Mouse (Mus musculus) heart, embryonic 11.5 days (tissue): Measurements from ENCODE around the gene 4933424G06Rik. TPM values are rescaled to one million over a fixed set of nuclear protein-coding genes. Genes with fewer than 3 reads are reported as not detected.

Source experiments
- ATAC-seq: fragments of 200-750 bp; cut with Nextera tagmentation; replicated peaks from 2 replicates; pipeline ENCODE4 v1.8.0; 2017; ENCODE audit warnings: moderate library complexity; ENCODE audit not compliant: insufficient number of reproducible peaks, low FRiP score, low TSS enrichment
- H3K27ac ChIP-seq: fragments of 300-500 bp; sonication (generic); 2 replicates; pipeline ENCODE4 v1.5.1; 2014; ENCODE audit warnings: mild to moderate bottlenecking, low read depth, low read length
- H3K27me3 ChIP-seq: fragments of 300-500 bp; sonication (generic); 2 replicates; pipeline ENCODE4 v1.6.1; 2014; ENCODE audit warnings: mild to moderate bottlenecking, low read length, mixed read lengths; ENCODE audit not compliant: control insufficient read depth, insufficient read depth
- H3K36me3 ChIP-seq: fragments of 300-500 bp; sonication (generic); 2 replicates; pipeline ENCODE4 v1.6.1; 2014; ENCODE audit warnings: mild to moderate bottlenecking, low read length, moderate library complexity, mixed read lengths; ENCODE audit not compliant: control insufficient read depth, insufficient read depth
- H3K4me1 ChIP-seq: fragments of 300-500 bp; sonication (generic); 2 replicates; pipeline ENCODE4 v1.6.1; 2014; ENCODE audit warnings: low read length; ENCODE audit not compliant: control insufficient read depth, insufficient read depth
- H3K4me2 ChIP-seq: fragments of 300-500 bp; sonication (generic); 2 replicates; pipeline ENCODE4 v1.6.1; 2014; ENCODE audit warnings: mild to moderate bottlenecking, moderate library complexity
- H3K4me3 ChIP-seq: fragments of 300-500 bp; sonication (generic); 2 replicates; pipeline ENCODE4 v1.5.1; 2014; ENCODE audit warnings: low read depth, low read length
- H3K9ac ChIP-seq: fragments of 300-500 bp; sonication (generic); 2 replicates; pipeline ENCODE4 v1.6.1; 2014; ENCODE audit warnings: mild to moderate bottlenecking, low read depth, low read length, moderate library complexity
- H3K9me3 ChIP-seq: fragments of 300-500 bp; sonication (generic); replicated peaks from 2 replicates; pipeline ENCODE4 v1.6.1; 2016; ENCODE audit warnings: low read length; ENCODE audit not compliant: control insufficient read depth
- WGBS: fragments of 180-500 bp; shearing (Covaris S2); extraction: QIAGEN DNeasy Blood & Tissue Kit; methylation state at CpG from one replicate; pipeline ENCODE4 v1.1.7; 2014; ENCODE audit not compliant: insufficient replicate concordance; 5-methylcytosine and 5-hydroxymethylcytosine counted together
- polyA plus RNA-seq: library from polyadenylated mRNA; unstranded; fragments of >200 nt; fragmentation: Nextera tagmentation; extraction: Ambion mirVana; gene quantifications from 2 replicates; pipeline ENCODE4 v1.2.1, GENCODE M21; 2014

Gene 4933424G06Rik
- polyA plus RNA-seq, 1 experiment from 2014 or later: not detected

DNA sequence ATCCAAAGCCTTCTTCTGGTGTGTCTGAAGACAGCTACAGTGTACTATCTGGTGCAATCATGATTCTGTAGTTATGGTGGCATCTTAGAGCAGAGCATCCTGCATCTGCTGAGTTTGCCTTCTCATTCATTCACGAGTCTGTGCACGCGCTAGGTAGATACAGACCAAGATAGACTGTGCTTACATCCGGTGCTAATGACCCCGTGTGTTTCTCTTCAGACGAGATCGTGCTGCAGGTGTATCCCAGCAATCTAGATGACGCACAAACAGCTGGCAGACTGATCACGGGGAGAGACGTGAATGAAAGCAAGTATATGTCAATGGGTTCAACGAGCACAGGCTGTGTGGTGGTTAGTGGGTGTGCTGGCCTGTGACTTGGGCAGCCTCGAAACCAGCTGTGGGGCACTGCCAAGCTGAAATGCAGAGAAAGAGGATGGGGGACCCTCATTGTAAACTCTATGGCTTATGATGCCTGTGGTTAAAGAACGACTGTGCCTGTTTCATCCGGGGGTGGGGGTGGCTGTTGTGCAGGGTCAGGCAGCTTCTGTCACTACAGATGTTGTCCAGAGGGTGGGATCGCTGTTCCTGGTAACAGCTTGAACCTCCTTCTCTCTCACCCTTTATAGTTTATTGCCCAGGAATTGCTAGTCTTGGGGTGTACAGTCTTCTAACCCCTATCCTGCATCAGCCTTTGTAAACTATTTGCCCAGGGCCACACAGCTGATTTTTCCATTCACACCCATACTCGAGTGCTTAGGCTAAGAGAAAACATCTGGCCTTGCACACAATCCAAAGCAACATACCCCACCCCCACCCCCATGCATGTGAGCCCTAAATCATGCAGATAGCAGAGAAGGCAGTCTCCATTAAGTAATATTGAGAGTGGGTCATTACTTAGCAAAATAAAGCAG lies 13.5 kb downstream of the 4933424G06Rik start:
- H3K36me3 ChIP-seq: no peaks in the 10 kb centered on the region
- no peak overlapping the region for H3K9ac ChIP-seq
- no peaks in the 10 kb centered on the region for H3K27me3 ChIP-seq
- WGBS: 67% methylated on average over 16 of the region's 16 CpGs
- no peak overlapping the region for H3K4me3 ChIP-seq
- H3K9me3 ChIP-seq: no peaks in the 10 kb centered on the region
- no peak overlapping the region for H3K4me2 ChIP-seq
- no peaks in the 10 kb centered on the region for H3K4me1 ChIP-seq
- ATAC-seq: no peak
- no peak overlapping the region for H3K27ac ChIP-seq

DNA sequence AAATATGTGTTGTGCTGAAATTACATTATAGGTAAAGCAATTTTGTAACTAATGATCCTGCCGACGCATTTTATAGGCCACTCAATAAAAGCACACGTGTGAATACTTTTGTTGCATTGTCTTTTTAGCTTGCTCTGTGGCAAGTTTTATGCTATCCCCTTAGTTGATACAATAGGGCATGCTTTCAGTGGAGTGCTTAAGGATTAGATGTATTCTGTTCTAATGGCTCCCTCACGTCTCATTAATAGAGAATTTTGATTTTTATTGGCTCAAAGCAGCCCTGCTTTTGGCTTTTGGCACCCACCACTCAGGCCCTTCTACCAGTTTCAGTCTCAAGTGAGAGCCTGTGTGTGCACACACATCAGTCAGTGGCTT lies 14.1 kb downstream of the 4933424G06Rik start:
- H3K4me3 ChIP-seq: no peak overlapping the region
- ATAC-seq: no peak
- no peaks in the 10 kb centered on the region for H3K36me3 ChIP-seq
- WGBS: 85% methylated on average over 4 of the region's 4 CpGs
- no peaks in the 10 kb centered on the region for H3K4me1 ChIP-seq
- H3K27me3 ChIP-seq: no peaks in the 10 kb centered on the region
- H3K9me3 ChIP-seq: no peaks in the 10 kb centered on the region
- H3K27ac ChIP-seq: no peak overlapping the region
- H3K4me2 ChIP-seq: no peak overlapping the region
- H3K9ac ChIP-seq: no peak overlapping the region

DNA sequence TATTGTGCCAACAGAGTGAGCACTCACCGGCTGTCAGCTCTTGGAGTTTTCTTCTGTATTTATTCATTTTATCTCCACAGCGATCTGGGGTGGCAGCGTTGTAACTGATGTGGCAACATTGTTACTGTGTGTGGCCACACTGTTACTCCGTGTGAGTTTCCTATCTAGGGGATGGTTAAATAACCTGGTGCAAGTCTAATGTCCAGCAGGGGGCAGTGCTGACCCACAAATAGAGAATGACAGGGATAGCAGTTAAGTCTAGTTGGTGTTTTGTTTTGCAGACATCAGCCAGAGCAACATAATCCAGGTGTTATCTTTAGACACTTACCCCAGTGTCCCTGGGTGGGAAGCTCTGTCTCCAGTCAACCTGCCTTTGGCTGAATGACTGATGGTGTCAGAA lies 27.4 kb downstream of the 4933424G06Rik start:
- 7% methylated on average over 4 of the region's 4 CpGs for WGBS
- H3K4me2 ChIP-seq: no peak overlapping the region
- ATAC-seq: no peak

DNA sequence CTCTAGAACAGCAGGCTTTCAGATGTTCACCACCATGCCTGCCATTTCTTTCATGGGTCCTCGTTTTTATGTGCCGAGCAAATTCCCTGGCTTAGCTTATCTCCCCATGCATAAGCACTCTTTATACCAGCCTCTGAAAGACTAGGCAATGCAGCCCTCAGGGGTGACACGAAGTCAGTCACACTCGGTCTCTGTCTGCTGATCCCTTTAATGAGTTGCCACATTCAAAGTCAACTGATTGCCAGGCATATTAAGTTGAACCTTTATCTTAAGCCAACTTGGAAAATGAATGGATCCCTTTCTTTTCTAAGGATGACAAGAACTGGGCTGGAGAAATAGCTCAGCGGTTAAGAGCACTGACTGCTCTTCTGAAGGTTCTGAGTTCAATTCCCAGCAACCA lies 29.3 kb downstream of the 4933424G06Rik start:
- H3K36me3 ChIP-seq: no peaks in the 10 kb centered on the region
- H3K4me3 ChIP-seq: no peak overlapping the region
- 65% methylated on average over 5 of the region's 5 CpGs for WGBS
- no peak overlapping the region for H3K4me2 ChIP-seq
- no peak for ATAC-seq
- no peaks in the 10 kb centered on the region for H3K4me1 ChIP-seq
- H3K9ac ChIP-seq: no peak overlapping the region
- no peak overlapping the region for H3K27ac ChIP-seq
- peaks cover 4% of the 10 kb centered on the region; the same call in 1 of the 2 replicates for H3K27me3 ChIP-seq
- H3K9me3 ChIP-seq: no peaks in the 10 kb centered on the region

More for the DNA sequence above, 27.4 kb downstream of the 4933424G06Rik start:
- no peaks in the 10 kb centered on the region for H3K36me3 ChIP-seq
- H3K9ac ChIP-seq: no peak overlapping the region
- H3K9me3 ChIP-seq: no peaks in the 10 kb centered on the region
- H3K4me1 ChIP-seq: no peaks in the 10 kb centered on the region
- H3K27me3 ChIP-seq: no peaks in the 10 kb centered on the region
- H3K27ac ChIP-seq: no peak overlapping the region
- H3K4me3 ChIP-seq: no peak overlapping the region

DNA sequence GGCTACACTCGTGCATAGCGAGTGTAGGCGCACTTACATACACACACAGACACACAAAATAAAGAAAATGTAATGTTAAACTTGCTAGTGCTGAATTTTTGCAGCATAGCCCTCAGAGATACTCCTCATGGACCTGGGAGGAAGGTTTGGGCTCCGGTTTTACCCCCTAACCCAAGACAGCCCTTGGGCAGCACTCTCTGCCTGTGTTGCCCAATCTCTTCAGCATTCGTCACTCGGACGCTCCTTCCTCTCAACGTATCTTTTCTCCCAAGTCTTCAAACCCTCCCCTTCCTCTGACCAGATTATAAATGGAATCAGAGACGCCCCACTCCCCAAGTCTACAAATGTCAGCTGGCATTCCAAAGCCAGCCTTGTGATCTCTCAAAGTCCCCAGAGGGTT lies 33.1 kb downstream of the 4933424G06Rik start:
- no peaks in the 10 kb centered on the region for H3K36me3 ChIP-seq
- ATAC-seq: no peak
- no peaks in the 10 kb centered on the region for H3K4me1 ChIP-seq
- H3K4me3 ChIP-seq: no peak overlapping the region
- no peaks in the 10 kb centered on the region for H3K9me3 ChIP-seq
- no peak overlapping the region for H3K27ac ChIP-seq
- H3K27me3 ChIP-seq: peaks cover 4% of the 10 kb centered on the region; the same call in 1 of the 2 replicates
- no peak overlapping the region for H3K9ac ChIP-seq
- WGBS: 64% methylated on average over 9 of the region's 9 CpGs
- H3K4me2 ChIP-seq: no peak overlapping the region

DNA sequence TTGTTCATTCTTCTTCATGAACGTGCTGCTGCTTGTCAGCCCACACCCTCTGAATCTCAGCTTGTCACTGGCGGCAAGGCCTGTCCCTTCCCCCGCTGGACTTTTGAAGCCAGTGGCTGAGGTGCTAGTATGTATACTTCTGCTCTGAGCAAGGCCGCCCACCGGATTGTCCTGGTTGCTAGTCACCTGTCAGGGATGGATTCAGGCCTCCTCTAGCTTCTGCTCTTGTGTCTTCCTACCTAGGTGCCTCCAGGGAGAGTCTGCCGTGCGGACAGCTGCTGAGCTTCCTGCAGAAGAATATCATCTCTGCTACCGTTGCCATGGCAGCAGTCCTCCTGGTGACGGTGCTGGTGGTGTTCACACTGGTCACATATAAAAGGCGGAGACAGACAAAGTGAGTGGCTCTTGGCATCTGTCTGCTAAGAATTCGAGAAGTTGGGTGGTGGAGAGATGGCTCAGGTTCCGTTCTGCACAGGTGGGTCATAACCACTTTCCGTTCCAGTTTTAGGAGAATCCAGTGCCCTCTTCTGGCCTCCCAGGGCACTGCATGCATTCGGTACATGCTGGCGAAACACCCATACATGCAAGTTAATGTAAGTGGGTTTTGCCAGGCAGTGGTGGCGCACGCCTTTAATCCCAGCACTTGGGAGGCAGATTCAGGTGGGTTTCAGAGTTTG lies 34.5 kb downstream of the 4933424G06Rik start:
- Histone ChIP-seq H3K9ac (no peak overlapping the region), H3K27me3 (peaks cover 4% of the 10 kb centered on the region; the same call in 1 of the 2 replicates), H3K4me1 (no peaks in the 10 kb centered on the region), H3K27ac (no peak overlapping the region), H3K4me3 (0 out of 2 replicates have a peak overlapping the region, but pooled peaks have one; percentile 18), H3K36me3 (no peaks in the 10 kb centered on the region), H3K9me3 (no peaks in the 10 kb centered on the region), H3K4me2 (peak overlapping the region; percentile 31; the same call in 1 of the 2 replicates)
- WGBS: 25% methylated on average over 17 of the region's 17 CpGs
- no peak; the same call in 1 of the 2 replicates for ATAC-seq

DNA sequence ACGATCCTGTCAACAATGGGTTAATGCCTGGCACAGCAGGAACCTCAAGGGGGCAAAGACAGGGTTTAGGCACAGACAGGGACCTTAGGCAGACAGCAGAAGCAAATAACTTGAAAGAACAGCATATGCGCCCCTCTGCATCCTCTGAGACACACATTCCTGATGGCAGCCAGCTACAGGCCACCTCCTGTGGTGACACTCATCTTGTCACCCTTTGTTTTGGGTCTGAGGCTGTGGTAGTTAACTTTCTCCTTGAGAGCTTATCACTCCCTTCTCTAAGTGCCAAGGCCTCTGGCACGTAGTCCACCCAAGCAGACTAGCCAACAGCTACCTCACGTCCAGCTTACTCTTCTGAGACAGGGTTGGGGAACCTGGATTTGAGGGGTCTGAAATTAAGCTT lies 35.7 kb downstream of the 4933424G06Rik start:
- Histone ChIP-seq H3K4me1 (no peaks in the 10 kb centered on the region), H3K4me2 (no peak overlapping the region), H3K9me3 (no peaks in the 10 kb centered on the region), H3K4me3 (no peak overlapping the region), H3K9ac (no peak overlapping the region), H3K27ac (no peak overlapping the region), H3K27me3 (peaks cover 4% of the 10 kb centered on the region; the same call in 1 of the 2 replicates), H3K36me3 (no peaks in the 10 kb centered on the region)
- no peak for ATAC-seq
- WGBS: 39% methylated on average over 4 of the region's 4 CpGs

DNA sequence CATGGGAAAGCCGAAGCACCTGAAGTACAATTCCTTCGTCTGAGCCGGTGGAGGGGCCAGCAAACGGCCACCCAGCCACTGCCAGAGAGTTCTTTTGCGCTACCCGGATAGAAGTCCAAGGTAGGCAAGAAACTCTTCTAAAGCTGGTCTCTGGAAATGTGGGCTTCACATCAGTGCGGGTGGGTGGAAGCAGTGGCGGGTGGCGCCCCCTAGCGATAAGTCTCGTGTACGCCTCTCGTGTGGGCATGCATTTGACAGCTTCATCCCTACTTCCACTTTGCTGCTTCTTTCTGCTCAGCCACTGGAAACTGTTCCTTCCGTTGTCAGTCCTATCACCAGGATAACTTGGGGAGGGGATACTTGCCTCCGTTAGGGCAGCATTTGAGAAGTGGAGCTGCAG lies 36.5 kb downstream of the 4933424G06Rik start:
- WGBS: 48% methylated on average over 15 of the region's 15 CpGs
- no peak for ATAC-seq
- no peaks in the 10 kb centered on the region for H3K4me1 ChIP-seq

More for the DNA sequence above, 36.5 kb downstream of the 4933424G06Rik start:
- no peak overlapping the region for H3K27ac ChIP-seq
- H3K9me3 ChIP-seq: no peaks in the 10 kb centered on the region
- no peak overlapping the region for H3K4me3 ChIP-seq
- H3K9ac ChIP-seq: no peak overlapping the region
- no peaks in the 10 kb centered on the region for H3K36me3 ChIP-seq
- H3K27me3 ChIP-seq: peaks cover 4% of the 10 kb centered on the region; the same call in 1 of the 2 replicates
- H3K4me2 ChIP-seq: no peak overlapping the region
